Mouse (Mus musculus) lung, embryonic 15.5 days (tissue): ENCODE results near the gene Atg4d. TPM values are rescaled to one million over a fixed set of nuclear protein-coding genes. Genes with fewer than 3 reads are reported as not detected.

Experiments
- ATAC-seq: fragments of 200-750 bp; cut with Nextera tagmentation; 2 replicates; pipeline ENCODE4 v1.8.0; 2017; ENCODE audit warnings: moderate number of reproducible peaks, borderline replicate concordance; ENCODE audit not compliant: low FRiP score, low TSS enrichment; ENCODE audit errors: extremely low read depth
- H3K27ac ChIP-seq: fragments of 300-500 bp; sonication (generic); 2 replicates; pipeline ENCODE4 v1.5.1; 2015; ENCODE audit warnings: moderate library complexity, mild to moderate bottlenecking, inconsistent platforms
- H3K27me3 ChIP-seq: fragments of 300-500 bp; sonication (generic); 2 replicates; pipeline ENCODE4 v1.6.1; 2015; ENCODE audit warnings: inconsistent platforms
- H3K36me3 ChIP-seq: fragments of 300-500 bp; sonication (generic); 2 replicates; pipeline ENCODE4 v1.6.1; 2015; ENCODE audit warnings: inconsistent platforms
- H3K4me1 ChIP-seq: fragments of 300-500 bp; sonication (generic); 2 replicates; pipeline ENCODE4 v1.6.1; 2015; ENCODE audit warnings: inconsistent platforms
- H3K4me2 ChIP-seq: fragments of 300-500 bp; sonication (generic); 2 replicates; pipeline ENCODE4 v1.6.1; 2015; ENCODE audit warnings: inconsistent platforms, mild to moderate bottlenecking, moderate library complexity
- H3K4me3 ChIP-seq: fragments of 300-500 bp; sonication (generic); 2 replicates; pipeline ENCODE4 v1.5.1; 2015; ENCODE audit warnings: mild to moderate bottlenecking, inconsistent platforms
- H3K9ac ChIP-seq: fragments of 300-500 bp; sonication (generic); 2 replicates; pipeline ENCODE4 v1.6.1; 2015; ENCODE audit warnings: inconsistent platforms
- H3K9me3 ChIP-seq: fragments of 300-500 bp; sonication (generic); 2 replicates; pipeline ENCODE4 v1.6.1; 2016; ENCODE audit warnings: inconsistent platforms
- WGBS: fragments of 180-500 bp; shearing (Covaris S2); methylation state at CpG from one replicate; pipeline ENCODE4 v1.1.7; 2015; 5-methylcytosine and 5-hydroxymethylcytosine counted together
- polyA plus RNA-seq: library from polyadenylated mRNA; unstranded; fragments of >200 nt; fragmentation: Nextera tagmentation; extraction: Ambion mirVana; gene quantifications from 2 replicates; pipeline ENCODE4 v1.2.1, GENCODE M21; 2015

Atg4d gene
- polyA plus RNA-seq, 1 experiment from 2014 or later, result 42.8 TPM

- peaks cover 12% of the 10 kb centered on the region; the same call in 1 of the 2 replicates for H3K4me1 ChIP-seq
- H3K27me3 ChIP-seq, result no peaks in the 10 kb centered on the region; the same call in 1 of the 2 replicates
- no peak for ATAC-seq
- H3K9ac ChIP-seq, result no peak overlapping the region
- no peak overlapping the region for H3K4me3 ChIP-seq
- WGBS, result 42% methylated on average over 23 of the region's 23 CpGs
- H3K27ac ChIP-seq, result no peak overlapping the region
- no peak overlapping the region for H3K4me2 ChIP-seq
- H3K36me3 ChIP-seq, result peaks cover 50% of the 10 kb centered on the region
- no peaks in the 10 kb centered on the region for H3K9me3 ChIP-seq
Measured at GRCm38 (mm10) chr9:21231551-21231950, 33.5 kb upstream of the Atg4d start.

GRCm38 (mm10) chr9:21232867-21233266, 32.2 kb upstream of the Atg4d start:
- H3K36me3 ChIP-seq, result peaks cover 50% of the 10 kb centered on the region
- no peak overlapping the region for H3K4me3 ChIP-seq
- H3K4me2 ChIP-seq, result no peak overlapping the region
- peaks cover 16% of the 10 kb centered on the region for H3K4me1 ChIP-seq
- no peaks in the 10 kb centered on the region for H3K9me3 ChIP-seq
- no peaks in the 10 kb centered on the region; the same call in 1 of the 2 replicates for H3K27me3 ChIP-seq
- no peak for ATAC-seq
- no peak overlapping the region for H3K27ac ChIP-seq
- 86% methylated on average over 5 of the region's 5 CpGs for WGBS
- H3K9ac ChIP-seq, result no peak overlapping the region

GRCm38 (mm10) chr9:21233366-21233765, 31.7 kb upstream of the Atg4d start:
- H3K27ac ChIP-seq, result no peak overlapping the region
- WGBS, result 93% methylated on average over 29 of the region's 29 CpGs
- no peak overlapping the region for H3K4me3 ChIP-seq
- H3K4me1 ChIP-seq, result peaks cover 14% of the 10 kb centered on the region
- no peak overlapping the region for H3K4me2 ChIP-seq
- ATAC-seq, result no peak
- H3K9ac ChIP-seq, result no peak overlapping the region
- H3K27me3 ChIP-seq, result no peaks in the 10 kb centered on the region
- H3K9me3 ChIP-seq, result no peaks in the 10 kb centered on the region
- H3K36me3 ChIP-seq, result peaks cover 50% of the 10 kb centered on the region

- WGBS, result 86% methylated on average over 28 of the region's 28 CpGs
Measured at GRCm38 (mm10) chr9:21233805-21234204, 31.3 kb upstream of the Atg4d start.

GRCm38 (mm10) chr9:21235341-21235740, 29.8 kb upstream of the Atg4d start:
- Histone ChIP-seq H3K27me3 (no peaks in the 10 kb centered on the region), H3K4me1 (peaks cover 18% of the 10 kb centered on the region), H3K4me3 (no peak overlapping the region), H3K36me3 (peaks cover 35% of the 10 kb centered on the region), H3K4me2 (no peak overlapping the region), H3K9me3 (no peaks in the 10 kb centered on the region), H3K9ac (no peak overlapping the region), H3K27ac (no peak overlapping the region)
- ATAC-seq, result no peak
- 82% methylated on average over 4 of the region's 4 CpGs for WGBS

More at GRCm38 (mm10) chr9:21233805-21234204, 31.3 kb upstream of the Atg4d start:
- no peaks in the 10 kb centered on the region for H3K9me3 ChIP-seq
- no peak overlapping the region for H3K9ac ChIP-seq
- no peak for ATAC-seq
- H3K4me2 ChIP-seq, result no peak overlapping the region
- H3K27me3 ChIP-seq, result no peaks in the 10 kb centered on the region
- no peak overlapping the region for H3K27ac ChIP-seq
- peaks cover 14% of the 10 kb centered on the region for H3K4me1 ChIP-seq
- H3K4me3 ChIP-seq, result no peak overlapping the region
- peaks cover 50% of the 10 kb centered on the region for H3K36me3 ChIP-seq

GRCm38 (mm10) chr9:21236991-21237367, 28.1 kb upstream of the Atg4d start:
- Histone ChIP-seq H3K4me3 (peak overlapping the region; percentile 78), H3K4me2 (peak overlapping the region; percentile 60), H3K27me3 (peaks cover 6% of the 10 kb centered on the region), H3K9me3 (no peaks in the 10 kb centered on the region), H3K4me1 (peaks cover 18% of the 10 kb centered on the region), H3K36me3 (peaks cover 26% of the 10 kb centered on the region), H3K9ac (0 out of 2 replicates have a peak overlapping the region, but pooled peaks have one; percentile 94), H3K27ac (0 out of 2 replicates have a peak overlapping the region, but pooled peaks have one; percentile 86)
- WGBS, result 81% methylated on average over 25 of the region's 25 CpGs
- no peak for ATAC-seq

- peak; percentile 17; the same call in 1 of the 2 replicates for ATAC-seq
- WGBS, result 12% methylated on average over 19 of the region's 19 CpGs
Measured at GRCm38 (mm10) chr9:21237368-21238003, 27.6 kb upstream of the Atg4d start.

GRCm38 (mm10) chr9:21238004-21238732, 26.9 kb upstream of the Atg4d start:
- WGBS, result under 1% methylated on average over 31 of the region's 31 CpGs
- Histone ChIP-seq H3K4me3 (peak overlapping the region; percentile 78), H3K4me2 (peak overlapping the region; percentile 60), H3K27ac (peak overlapping the region; percentile 86), H3K9me3 (no peaks in the 10 kb centered on the region), H3K9ac (peak overlapping the region; percentile 94), H3K4me1 (peaks cover 18% of the 10 kb centered on the region), H3K36me3 (peaks cover 24% of the 10 kb centered on the region), H3K27me3 (peaks cover 18% of the 10 kb centered on the region)
- ATAC-seq, result peak; percentile 9

More at GRCm38 (mm10) chr9:21237368-21238003, 27.6 kb upstream of the Atg4d start:
- Histone ChIP-seq H3K27ac (peak overlapping the region; percentile 86), H3K4me2 (peak overlapping the region; percentile 60), H3K4me3 (peak overlapping the region; percentile 78), H3K4me1 (peaks cover 18% of the 10 kb centered on the region), H3K36me3 (peaks cover 26% of the 10 kb centered on the region), H3K9ac (peak overlapping the region; percentile 94), H3K9me3 (no peaks in the 10 kb centered on the region), H3K27me3 (peaks cover 11% of the 10 kb centered on the region)

- H3K9ac ChIP-seq, result peak within 1 kb of the TSS; percentile 94
Measured at GRCm38 (mm10) chr9:21238733-21239464, 26.2 kb upstream of the Atg4d start, which contains the start of gene Keap1. TSS of gene Keap1 (minus strand) at chr9:21239361.

GRCm38 (mm10) chr9:21239465-21239848, 25.6 kb upstream of the Atg4d start:
- H3K27me3 ChIP-seq, result peaks cover 30% of the 10 kb centered on the region
- peaks cover 11% of the 10 kb centered on the region for H3K36me3 ChIP-seq
- no peak overlapping the region for H3K27ac ChIP-seq
- peaks cover 26% of the 10 kb centered on the region for H3K4me1 ChIP-seq
- no peak for ATAC-seq
- no peaks in the 10 kb centered on the region for H3K9me3 ChIP-seq
- H3K9ac ChIP-seq, result peak overlapping the region; percentile 94
- peak overlapping the region; percentile 78 for H3K4me3 ChIP-seq
- peak overlapping the region; percentile 60 for H3K4me2 ChIP-seq
- WGBS, result 27% methylated on average over 4 of the region's 4 CpGs

More at GRCm38 (mm10) chr9:21238733-21239464, 26.2 kb upstream of the Atg4d start, which contains the start of gene Keap1:
- peak within 1 kb of the TSS; percentile 60 for H3K4me2 ChIP-seq
- peaks cover 16% of the 10 kb centered on the region for H3K36me3 ChIP-seq
- 0% methylated on average over 84 of the region's 90 CpGs for WGBS
- peak within 1 kb of the TSS; percentile 78 for H3K4me3 ChIP-seq
- no peaks in the 10 kb centered on the region for H3K9me3 ChIP-seq
- H3K27ac ChIP-seq, result peak within 1 kb of the TSS; percentile 86
- peaks cover 20% of the 10 kb centered on the region for H3K4me1 ChIP-seq
- H3K27me3 ChIP-seq, result peaks cover 25% of the 10 kb centered on the region
- peak; percentile 84 for ATAC-seq

- ATAC-seq, result no peak
- Histone ChIP-seq H3K4me3 (no peak overlapping the region), H3K27ac (no peak overlapping the region), H3K4me2 (no peak overlapping the region), H3K9ac (no peak overlapping the region), H3K36me3 (no peaks in the 10 kb centered on the region), H3K9me3 (no peaks in the 10 kb centered on the region), H3K4me1 (peaks cover 34% of the 10 kb centered on the region), H3K27me3 (peaks cover 49% of the 10 kb centered on the region)
- WGBS, result 8% methylated on average over 11 of the region's 11 CpGs
Measured at GRCm38 (mm10) chr9:21241343-21241742, 23.8 kb upstream of the Atg4d start.
